Mouse (Mus musculus): ENCODE measurements around the gene Cd300ld4. TPM values are rescaled to one million over a fixed set of nuclear protein-coding genes. Genes with fewer than 3 reads are reported as not detected.

The Cd300ld4 gene
- polyA plus RNA-seq, 1 experiment from 2014 or later, result not detected

Other genes starting within 250 kb of the Cd300ld4 start
- gene Btbd17, start 231.1 kb downstream of the Cd300ld4 start, polyA plus RNA-seq (2016; fragmentation: Nextera tagmentation; extraction: Ambion mirVana), result 1.5 TPM in 2 replicates
- gene Gpr142, start 228.1 kb downstream of the Cd300ld4 start, polyA plus RNA-seq (2016; fragmentation: Nextera tagmentation; extraction: Ambion mirVana), result not detected in 2 replicates
- 50.7 and 53.8 TPM in 2 replicates for gene Gprc5c, start 175.9 kb downstream of the Cd300ld4 start, polyA plus RNA-seq (2016; fragmentation: Nextera tagmentation; extraction: Ambion mirVana)
- gene Cd300a, start 137.0 kb downstream of the Cd300ld4 start, polyA plus RNA-seq (2016; fragmentation: Nextera tagmentation; extraction: Ambion mirVana), result 0.70 and 0.88 TPM in 2 replicates
- not detected in 2 replicates for gene Cd300lb, start 92.6 kb downstream of the Cd300ld4 start, polyA plus RNA-seq (2016; fragmentation: Nextera tagmentation; extraction: Ambion mirVana)
- not detected in 2 replicates for gene Cd300c, start 57.9 kb downstream of the Cd300ld4 start, polyA plus RNA-seq (2016; fragmentation: Nextera tagmentation; extraction: Ambion mirVana)
- 0.10 TPM in 1 of 2 replicates, not detected in the other for gene Cd300ld, start 37.1 kb downstream of the Cd300ld4 start, polyA plus RNA-seq (2016; fragmentation: Nextera tagmentation; extraction: Ambion mirVana)
- gene Cd300c2, start 25.1 kb downstream of the Cd300ld4 start, polyA plus RNA-seq (2016; fragmentation: Nextera tagmentation; extraction: Ambion mirVana), result 0.73 and 0.83 TPM in 2 replicates
- gene Cd300ld2, start 10.8 kb downstream of the Cd300ld4 start, polyA plus RNA-seq (2016; fragmentation: Nextera tagmentation; extraction: Ambion mirVana), result not detected in 2 replicates
- not detected in 2 replicates for gene Cd300ld5, start 10.8 kb upstream of the Cd300ld4 start, polyA plus RNA-seq (2016; fragmentation: Nextera tagmentation; extraction: Ambion mirVana)
- gene Cd300ld3, start 21.4 kb upstream of the Cd300ld4 start, polyA plus RNA-seq (2016; fragmentation: Nextera tagmentation; extraction: Ambion mirVana), result not detected in 2 replicates
- not detected in 2 replicates for gene Cd300e, start 35.2 kb upstream of the Cd300ld4 start, polyA plus RNA-seq (2016; fragmentation: Nextera tagmentation; extraction: Ambion mirVana)
- 1.4 and 1.8 TPM in 2 replicates for gene Rab37, start 64.4 kb upstream of the Cd300ld4 start, polyA plus RNA-seq (2016; fragmentation: Nextera tagmentation; extraction: Ambion mirVana)
- 0.26 TPM in 2 replicates for gene Cd300lf, start 107.0 kb upstream of the Cd300ld4 start, polyA plus RNA-seq (2016; fragmentation: Nextera tagmentation; extraction: Ambion mirVana)
- gene Slc9a3r1, start 136.3 kb upstream of the Cd300ld4 start, polyA plus RNA-seq (2016; fragmentation: Nextera tagmentation; extraction: Ambion mirVana), result 23.9 and 25.0 TPM in 2 replicates
- 5.8 and 8.2 TPM in 2 replicates for gene Tmem104, start 160.5 kb upstream of the Cd300ld4 start, polyA plus RNA-seq (2016; fragmentation: Nextera tagmentation; extraction: Ambion mirVana)
- gene Nat9, start 160.8 kb upstream of the Cd300ld4 start, polyA plus RNA-seq (2016; fragmentation: Nextera tagmentation; extraction: Ambion mirVana), result 17.8 and 23.6 TPM in 2 replicates
- 0.09 and 0.21 TPM in 2 replicates for gene Grin2c, start 240.2 kb upstream of the Cd300ld4 start, polyA plus RNA-seq (2016; fragmentation: Nextera tagmentation; extraction: Ambion mirVana)

All from limb, embryonic 12.5 days (tissue).